Mouse (Mus musculus) intestine, postnatal 0 days (tissue): ENCODE measurements around the gene Stum. TPM values are rescaled to one million over a fixed set of nuclear protein-coding genes. Genes with fewer than 3 reads are reported as not detected.

ENCODE experiments used
- ATAC-seq: fragments of 200-750 bp; cut with Nextera tagmentation; 2 replicates; pipeline ENCODE4 v1.8.0; 2017; ENCODE audit warnings: mild to moderate bottlenecking, moderate TSS enrichment, moderate library complexity
- H3K27ac ChIP-seq: fragments of 300-500 bp; sonication (generic); 2 replicates; pipeline ENCODE4 v1.5.1; 2014; ENCODE audit warnings: mild to moderate bottlenecking, low read depth, low read length, moderate library complexity
- H3K27me3 ChIP-seq: fragments of 300-500 bp; sonication (generic); replicated peaks from 2 replicates; pipeline ENCODE4 v1.6.1; 2014; ENCODE audit warnings: low read length, mixed read lengths; ENCODE audit not compliant: control insufficient read depth, insufficient read depth
- H3K36me3 ChIP-seq: fragments of 300-500 bp; sonication (generic); 2 replicates; pipeline ENCODE4 v1.6.1; 2014; ENCODE audit warnings: mild to moderate bottlenecking, moderate library complexity; ENCODE audit not compliant: control insufficient read depth, insufficient read depth
- H3K4me1 ChIP-seq: fragments of 300-500 bp; sonication (generic); replicated peaks from 2 replicates; pipeline ENCODE4 v1.6.1; 2014; ENCODE audit warnings: antibody characterized with exemption, low read length, mixed read lengths; ENCODE audit not compliant: control insufficient read depth, insufficient read depth
- H3K4me2 ChIP-seq: fragments of 300-500 bp; sonication (generic); replicated peaks from 2 replicates; pipeline ENCODE4 v1.6.1; 2014; ENCODE audit warnings: low read depth, mild to moderate bottlenecking, moderate library complexity
- H3K4me3 ChIP-seq: fragments of 300-500 bp; sonication (generic); 2 replicates; pipeline ENCODE4 v1.5.1; 2014; ENCODE audit warnings: low read depth, low read length
- H3K9ac ChIP-seq: fragments of 300-500 bp; sonication (generic); 2 replicates; pipeline ENCODE4 v1.6.1; 2014; ENCODE audit warnings: mild to moderate bottlenecking, low read depth, low read length
- H3K9me3 ChIP-seq: fragments of 300-500 bp; sonication (generic); 2 replicates; pipeline ENCODE4 v1.6.1; 2016; ENCODE audit warnings: mixed run types; ENCODE audit not compliant: control insufficient read depth
- CTCF ChIP-seq: sonication (generic); IDR thresholded peaks from 2 replicates; pipeline ENCODE4 v1.5.1; 2016; ENCODE audit warnings: low read depth, mild to moderate bottlenecking, control low read depth, antibody characterized with exemption, moderate library complexity
- WGBS: fragments of 180-500 bp; shearing (Covaris S2); extraction: QIAGEN DNeasy Blood & Tissue Kit; methylation state at CpG from one replicate; pipeline ENCODE4 v1.1.7; 2014; 5-methylcytosine and 5-hydroxymethylcytosine counted together
- polyA plus RNA-seq: library from polyadenylated mRNA; unstranded; fragments of >200 nt; fragmentation: Nextera tagmentation; extraction: Ambion mirVana; gene quantifications from 2 replicates; pipeline ENCODE4 v1.2.1, GENCODE M21; 2015

The Stum gene
- polyA plus RNA-seq, 1 experiment from 2014 or later, result 2.6 TPM

GRCm38 (mm10) chr1:180500641-180501040 is 17.3 kb upstream of the Stum start:
- H3K4me2 ChIP-seq, result no peak overlapping the region
- no peak overlapping the region for H3K27ac ChIP-seq
- no peak for TF ChIP-seq CTCF
- no peak for ATAC-seq
- no peaks in the 10 kb centered on the region for H3K36me3 ChIP-seq
- WGBS, result 88% methylated on average over 5 of the region's 5 CpGs
- no peaks in the 10 kb centered on the region for H3K4me1 ChIP-seq
- H3K27me3 ChIP-seq, result no peaks in the 10 kb centered on the region
- H3K9ac ChIP-seq, result no peak overlapping the region
- no peaks in the 10 kb centered on the region for H3K9me3 ChIP-seq
- H3K4me3 ChIP-seq, result no peak overlapping the region

GRCm38 (mm10) chr1:180500218-180500617 is 16.9 kb upstream of the Stum start:
- H3K9me3 ChIP-seq, result no peaks in the 10 kb centered on the region
- H3K9ac ChIP-seq, result no peak overlapping the region
- H3K27me3 ChIP-seq, result no peaks in the 10 kb centered on the region
- WGBS, result 69% methylated on average over 4 of the region's 4 CpGs
- ATAC-seq, result no peak
- no peak overlapping the region for H3K4me2 ChIP-seq
- no peaks in the 10 kb centered on the region for H3K4me1 ChIP-seq
- no peaks in the 10 kb centered on the region for H3K36me3 ChIP-seq
- H3K27ac ChIP-seq, result no peak overlapping the region
- H3K4me3 ChIP-seq, result no peak overlapping the region
- TF ChIP-seq CTCF, result no peak

GRCm38 (mm10) chr1:180499766-180500165 is 16.5 kb upstream of the Stum start:
- no peak for TF ChIP-seq CTCF
- Histone ChIP-seq H3K27me3 (no peaks in the 10 kb centered on the region), H3K27ac (no peak overlapping the region), H3K36me3 (no peaks in the 10 kb centered on the region), H3K9me3 (no peaks in the 10 kb centered on the region), H3K9ac (no peak overlapping the region), H3K4me3 (no peak overlapping the region), H3K4me1 (no peaks in the 10 kb centered on the region), H3K4me2 (no peak overlapping the region)
- WGBS, result 91% methylated on average over 3 of the region's 3 CpGs
- no peak for ATAC-seq

- 11% methylated on average over 9 of the region's 9 CpGs for WGBS
- no peak overlapping the region for H3K9ac ChIP-seq
- no peaks in the 10 kb centered on the region for H3K9me3 ChIP-seq
- H3K27me3 ChIP-seq, result no peaks in the 10 kb centered on the region
- no peak overlapping the region for H3K4me3 ChIP-seq
- no peaks in the 10 kb centered on the region for H3K36me3 ChIP-seq
- H3K27ac ChIP-seq, result no peak overlapping the region
- no peak for ATAC-seq
- no peak for TF ChIP-seq CTCF
- H3K4me2 ChIP-seq, result no peak overlapping the region; the same call in 1 of the 2 replicates
- no peaks in the 10 kb centered on the region for H3K4me1 ChIP-seq
These were observed 9.5 kb upstream of the Stum start for GRCm38 (mm10) chr1:180492777-180493176.

DNA sequence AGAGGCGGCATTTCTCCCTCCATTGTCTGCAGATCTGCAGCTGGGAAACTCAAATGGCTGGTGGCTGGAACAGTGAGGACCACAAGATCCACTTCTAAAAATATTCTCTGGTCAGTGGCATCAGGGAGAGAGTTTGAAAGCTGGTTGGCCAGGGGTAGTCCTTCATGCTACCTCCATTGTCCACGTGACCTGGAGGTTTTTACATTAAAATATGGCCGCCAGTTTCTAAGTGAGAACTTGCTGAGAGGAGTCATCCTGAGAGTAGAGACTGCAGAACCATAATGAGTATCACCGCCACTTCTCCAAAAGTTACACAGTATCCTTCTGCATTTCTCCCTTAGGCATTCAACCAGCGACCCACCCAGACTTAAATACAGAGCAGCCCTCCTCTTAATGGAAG is 2.0 kb upstream of the Stum start:
- WGBS, result 87% methylated on average over 5 of the region's 5 CpGs
- no peak for ATAC-seq
- H3K9me3 ChIP-seq, result no peaks in the 10 kb centered on the region

GRCm38 (mm10) chr1:180482840-180483398 is 385 bp downstream of the Stum start:
- Histone ChIP-seq H3K4me2 (peak overlapping the region; percentile 68), H3K9me3 (no peaks in the 10 kb centered on the region), H3K4me3 (peak overlapping the region; percentile 36), H3K27ac (no peak overlapping the region), H3K9ac (no peak overlapping the region), H3K27me3 (peaks cover 44% of the 10 kb centered on the region), H3K4me1 (no peaks in the 10 kb centered on the region), H3K36me3 (no peaks in the 10 kb centered on the region)
- no peak for TF ChIP-seq CTCF
- no peak for ATAC-seq
- 6% methylated on average over 32 of the region's 39 CpGs for WGBS

More for the DNA sequence above, 2.0 kb upstream of the Stum start:
- Histone ChIP-seq H3K4me1 (no peaks in the 10 kb centered on the region), H3K4me2 (no peak overlapping the region), H3K4me3 (no peak overlapping the region), H3K27me3 (peaks cover 44% of the 10 kb centered on the region), H3K36me3 (no peaks in the 10 kb centered on the region), H3K9ac (no peak overlapping the region), H3K27ac (no peak overlapping the region)
- TF ChIP-seq CTCF, result no peak

DNA sequence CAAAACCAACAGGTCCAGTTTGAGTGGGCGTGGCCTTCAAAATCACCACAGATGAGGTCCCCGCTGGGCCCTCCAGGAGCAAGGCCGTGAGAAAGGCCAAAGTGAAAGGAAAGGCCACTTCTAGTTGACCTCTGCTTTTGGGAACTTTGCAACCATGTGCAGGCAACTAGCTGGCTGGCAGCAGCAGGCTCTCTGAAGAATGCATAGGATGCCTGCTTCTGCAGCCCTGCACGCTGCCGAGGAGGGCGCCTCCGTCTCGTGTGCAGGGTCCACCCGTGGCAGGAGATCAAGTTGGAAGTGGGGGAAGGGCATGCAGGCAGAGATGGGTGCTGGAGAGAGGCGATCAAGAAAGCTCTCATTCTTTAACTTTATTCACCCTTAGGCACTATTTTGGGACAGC is 1.3 kb downstream of the Stum start:
- Histone ChIP-seq H3K4me2 (0 out of 2 replicates have a peak overlapping the region, but pooled peaks have one; percentile 68), H3K36me3 (no peaks in the 10 kb centered on the region), H3K4me3 (no peak overlapping the region), H3K27ac (no peak overlapping the region), H3K9ac (no peak overlapping the region), H3K4me1 (no peaks in the 10 kb centered on the region), H3K27me3 (peaks cover 44% of the 10 kb centered on the region), H3K9me3 (no peaks in the 10 kb centered on the region)
- ATAC-seq, result no peak
- TF ChIP-seq CTCF, result peak; percentile 22; the same call in 1 of the 2 replicates
- 30% methylated on average over 10 of the region's 10 CpGs for WGBS
